Mouse (Mus musculus) hematopoietic stem cell, adult 5-6 weeks (primary cell): ENCODE data around the gene Pgrmc2. TPM values are rescaled to one million over a fixed set of nuclear protein-coding genes. Genes with fewer than 3 reads are reported as not detected.

Experiments used
- ATAC-seq, 2 experiments: fragments of 125-278 bp in 1 of 2; replicated peaks in 1 of 2; 2 replicates each; pipeline ENCODE4 v1.8.0; 2016 to 2017; ENCODE audit warnings: inconsistent platforms in 2 of 2, mild to moderate bottlenecking in 2 of 2, moderate number of reproducible peaks in 2 of 2, low read depth in 1 of 2, moderate TSS enrichment in 1 of 2; ENCODE audit not compliant: low FRiP score in 2 of 2, poor library complexity in 2 of 2, severe bottlenecking in 2 of 2, insufficient read depth in 1 of 2, low TSS enrichment in 1 of 2
- total RNA-seq: library from RNA; stranded (forward); fragments of 172-1452, 232-1000 nt; gene quantifications from 2 replicates; pipeline ENCODE4 v1.2.3, GENCODE M21; 2017

Gene Pgrmc2
- total RNA-seq, 1 experiment from 2014 or later = 17.0 TPM

- no peak; a peak in 1 of 4 replicates for ATAC-seq
Observed at GRCm38 (mm10) chr3:41081474-41082301, 1.2 kb downstream of the Pgrmc2 start.

- ATAC-seq = no peak
Observed at GRCm38 (mm10) chr3:41080724-41081123, 2.1 kb downstream of the Pgrmc2 start.

GRCm38 (mm10) chr3:41078673-41079072 is 4.2 kb downstream of the Pgrmc2 start:
- ATAC-seq = no peak

GRCm38 (mm10) chr3:41075376-41075775 is 7.5 kb downstream of the Pgrmc2 start:
- no peak for ATAC-seq

- no peak for ATAC-seq
Observed at GRCm38 (mm10) chr3:41070519-41070918, 12.3 kb downstream of the Pgrmc2 start.

GRCm38 (mm10) chr3:41065320-41065719 is 17.5 kb downstream of the Pgrmc2 start:
- no peak for ATAC-seq

GRCm38 (mm10) chr3:41062758-41063157 is 20.1 kb downstream of the Pgrmc2 start:
- no peak for ATAC-seq

GRCm38 (mm10) chr3:41061831-41062565 is 20.8 kb downstream of the Pgrmc2 start:
- no peak for ATAC-seq

- no peak for ATAC-seq
Observed at GRCm38 (mm10) chr3:41059249-41059648, 23.6 kb downstream of the Pgrmc2 start.

GRCm38 (mm10) chr3:41058395-41058794 is 24.5 kb downstream of the Pgrmc2 start:
- ATAC-seq = no peak

- ATAC-seq = no peak
Observed at GRCm38 (mm10) chr3:41053334-41053733, 29.5 kb downstream of the Pgrmc2 start.

- ATAC-seq = no peak
Observed at GRCm38 (mm10) chr3:41047838-41048237, 35.0 kb downstream of the Pgrmc2 start.

- ATAC-seq = no peak
Observed at GRCm38 (mm10) chr3:41043756-41044354, 39.0 kb downstream of the Pgrmc2 start.

- ATAC-seq = peak; percentile 60 to 72; a peak in 3 of 4 replicates
Observed at GRCm38 (mm10) chr3:41042195-41042938, 40.5 kb downstream of the Pgrmc2 start.

GRCm38 (mm10) chr3:41041241-41041640 is 41.6 kb downstream of the Pgrmc2 start:
- ATAC-seq = no peak

GRCm38 (mm10) chr3:41038297-41038916 is 44.4 kb downstream of the Pgrmc2 start:
- ATAC-seq = no peak
